Mouse (Mus musculus): ENCODE results near the gene Ctnna3. TPM values are rescaled to one million over a fixed set of nuclear protein-coding genes. Genes with fewer than 3 reads are reported as not detected.
"Not testable (repeated sequence)": the region's sequence is repeated elsewhere in the genome, so short reads cannot be mapped to it uniquely, and the experiment has no call there.

The Ctnna3 gene
- polyA plus RNA-seq, 1 experiment from 2014 or later, result 0.53 TPM

DNA sequence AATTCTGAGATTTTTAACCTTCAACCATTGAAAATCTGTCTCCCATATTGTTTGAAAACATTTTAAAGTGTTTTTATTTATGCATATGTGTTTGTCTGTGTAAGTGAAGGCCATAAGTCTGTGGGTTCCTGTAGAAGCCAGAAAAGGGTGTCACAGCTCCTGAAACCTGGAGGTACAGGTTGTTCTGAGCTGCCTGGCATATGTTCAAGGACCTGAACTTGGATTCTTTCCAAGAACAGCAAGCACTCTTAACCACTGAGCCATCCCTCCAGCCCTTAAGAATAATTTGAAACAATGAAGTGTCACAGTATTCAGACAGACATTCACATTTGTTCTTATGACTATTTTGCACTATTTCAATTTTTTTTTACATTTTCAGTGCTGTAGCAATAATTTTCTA is 1528.5 kb downstream of the Ctnna3 start:
- no peak overlapping the region for H3K9ac ChIP-seq
- H3K27ac ChIP-seq, result no peak overlapping the region
- no peak overlapping the region for H3K4me3 ChIP-seq (replicated peaks)
- no peak for ATAC-seq (replicated peaks; ENCODE audit: low FRiP score)
- no peaks in the 10 kb centered on the region for H3K4me1 ChIP-seq
- H3K36me3 ChIP-seq, result no peaks in the 10 kb centered on the region
- H3K4me2 ChIP-seq, result no peak overlapping the region
- no peaks in the 10 kb centered on the region for H3K9me3 ChIP-seq (replicated peaks)
- no peaks in the 10 kb centered on the region for H3K27me3 ChIP-seq

DNA sequence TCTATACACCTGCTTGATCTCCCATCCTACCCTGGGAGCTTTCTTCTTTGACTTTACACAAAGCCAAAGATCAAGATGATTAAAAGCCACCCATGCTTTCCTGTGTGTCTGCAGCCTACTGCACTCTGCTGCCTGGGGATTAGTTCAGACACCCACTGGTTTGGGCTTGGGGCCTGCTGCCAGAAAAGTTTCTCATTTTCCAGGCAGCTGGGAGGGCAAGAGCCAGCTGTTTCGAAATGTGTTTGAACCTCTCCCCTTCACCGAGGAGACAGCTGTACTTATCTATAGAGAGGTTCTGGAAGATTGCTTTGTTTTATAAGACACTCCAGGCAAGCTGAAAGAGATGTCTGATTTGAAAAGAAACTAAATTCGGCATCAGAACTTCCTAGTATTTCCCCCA is 1563.0 kb downstream of the Ctnna3 start:
- H3K9me3 ChIP-seq (replicated peaks), result no peaks in the 10 kb centered on the region
- H3K9ac ChIP-seq, result no peak overlapping the region
- no peak overlapping the region for H3K4me2 ChIP-seq
- WGBS, result 52% methylated on average over 3 of the region's 3 CpGs
- no peaks in the 10 kb centered on the region for H3K27me3 ChIP-seq
- no peaks in the 10 kb centered on the region for H3K36me3 ChIP-seq
- H3K4me3 ChIP-seq (replicated peaks), result no peak overlapping the region
- no peaks in the 10 kb centered on the region for H3K4me1 ChIP-seq
- no peak overlapping the region for H3K27ac ChIP-seq
- ATAC-seq (replicated peaks; ENCODE audit: low FRiP score), result no peak

DNA sequence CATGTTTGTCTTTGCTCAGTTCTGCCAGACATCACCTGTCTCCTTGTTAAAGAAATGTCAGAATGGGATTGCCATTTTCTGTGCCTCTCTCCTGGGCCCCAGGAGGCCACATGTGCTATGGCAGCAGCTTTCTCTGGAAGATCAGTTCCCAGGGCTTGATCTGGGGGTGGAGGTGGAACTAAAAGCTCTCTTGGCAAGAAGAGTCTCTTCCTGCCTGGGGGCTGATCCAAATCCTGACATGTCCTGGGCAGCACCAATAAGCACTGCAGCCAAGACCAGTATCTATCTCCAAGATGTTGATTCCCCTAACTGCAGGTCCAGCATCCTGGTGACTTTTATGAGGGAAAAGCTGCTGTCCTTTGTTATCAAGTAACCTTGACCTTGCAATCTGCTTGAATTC is 1583.6 kb downstream of the Ctnna3 start:
- H3K36me3 ChIP-seq, result no peaks in the 10 kb centered on the region
- H3K9me3 ChIP-seq (replicated peaks), result no peaks in the 10 kb centered on the region
- no peaks in the 10 kb centered on the region for H3K27me3 ChIP-seq
- no peak overlapping the region for H3K4me2 ChIP-seq
- no peak overlapping the region for H3K27ac ChIP-seq
- no peak overlapping the region for H3K4me3 ChIP-seq (replicated peaks)
- H3K9ac ChIP-seq, result no peak overlapping the region
- H3K4me1 ChIP-seq, result no peaks in the 10 kb centered on the region
- no peak for ATAC-seq (replicated peaks; ENCODE audit: low FRiP score)

GRCm38 (mm10) chr10:65022667-65023066 is 1592.8 kb downstream of the Ctnna3 start:
- H3K4me3 ChIP-seq (replicated peaks), result no peak overlapping the region
- no peaks in the 10 kb centered on the region for H3K27me3 ChIP-seq
- H3K27ac ChIP-seq, result no peak overlapping the region
- H3K4me1 ChIP-seq, result no peaks in the 10 kb centered on the region
- no peak overlapping the region for H3K9ac ChIP-seq
- WGBS, result 79% methylated on average over 2 of the region's 2 CpGs
- H3K36me3 ChIP-seq, result no peaks in the 10 kb centered on the region
- no peaks in the 10 kb centered on the region for H3K9me3 ChIP-seq (replicated peaks)
- no peak overlapping the region for H3K4me2 ChIP-seq
- no peak for ATAC-seq (replicated peaks; ENCODE audit: low FRiP score)

GRCm38 (mm10) chr10:65033516-65033915 is 1603.6 kb downstream of the Ctnna3 start:
- not testable (repeated sequence) for H3K27ac ChIP-seq; H3K9me3 ChIP-seq (replicated peaks); H3K4me2 ChIP-seq; H3K4me1 ChIP-seq; H3K27me3 ChIP-seq; H3K36me3 ChIP-seq; H3K4me3 ChIP-seq (replicated peaks); ATAC-seq (replicated peaks; ENCODE audit: low FRiP score); H3K9ac ChIP-seq
- 88% methylated on average over 1 of the region's 1 CpGs for WGBS

Other genes starting within 250 kb of the Ctnna3 start
- gene Mypn, start 226.1 kb upstream of the Ctnna3 start, polyA plus RNA-seq (2015; fragmentation: Nextera tagmentation; extraction: Ambion mirVana), result 0.26 and 0.62 TPM in 2 replicates
- 38.4 and 40.2 TPM in 2 replicates for gene Herc4, start 186.3 kb upstream of the Ctnna3 start, polyA plus RNA-seq (2015; fragmentation: Nextera tagmentation; extraction: Ambion mirVana)
- 5.9 and 6.1 TPM in 2 replicates for gene Sirt1, start 48.4 kb upstream of the Ctnna3 start, polyA plus RNA-seq (2015; fragmentation: Nextera tagmentation; extraction: Ambion mirVana)
- 12.3 and 12.5 TPM in 2 replicates for gene Dnajc12, start 47.7 kb upstream of the Ctnna3 start, polyA plus RNA-seq (2015; fragmentation: Nextera tagmentation; extraction: Ambion mirVana)
- not detected in 2 replicates for gene Gm7075, start 8.3 kb upstream of the Ctnna3 start, polyA plus RNA-seq (2015; fragmentation: Nextera tagmentation; extraction: Ambion mirVana)

All from kidney, embryonic 15.5 days (tissue).